Mouse (Mus musculus) liver, embryonic 15.5 days (tissue): ENCODE data around the gene Gm36176. TPM values are rescaled to one million over a fixed set of nuclear protein-coding genes. Genes with fewer than 3 reads are reported as not detected.

Experiments used
- ATAC-seq: fragments of 200-750 bp; cut with Nextera tagmentation; 2 replicates; pipeline ENCODE4 v1.8.0; 2017; ENCODE audit warnings: moderate number of reproducible peaks, mild to moderate bottlenecking, moderate library complexity; ENCODE audit not compliant: insufficient read depth
- H3K27ac ChIP-seq: fragments of 300-500 bp; sonication (generic); replicated peaks from 2 replicates; pipeline ENCODE4 v1.5.1; 2015; ENCODE audit warnings: mild to moderate bottlenecking, inconsistent platforms
- H3K27me3 ChIP-seq: fragments of 300-500 bp; sonication (generic); 2 replicates; pipeline ENCODE4 v1.6.1; 2015; ENCODE audit warnings: mild to moderate bottlenecking, inconsistent platforms
- H3K36me3 ChIP-seq: fragments of 300-500 bp; sonication (generic); replicated peaks from 2 replicates; pipeline ENCODE4 v1.6.1; 2015; ENCODE audit warnings: moderate library complexity, mild to moderate bottlenecking, inconsistent platforms
- H3K4me1 ChIP-seq: fragments of 300-500 bp; sonication (generic); replicated peaks from 2 replicates; pipeline ENCODE4 v1.6.1; 2015; ENCODE audit warnings: inconsistent platforms
- H3K4me2 ChIP-seq: fragments of 300-500 bp; sonication (generic); 2 replicates; pipeline ENCODE4 v1.6.1; 2015; ENCODE audit warnings: moderate library complexity, mild to moderate bottlenecking, inconsistent platforms
- H3K4me3 ChIP-seq: fragments of 300-500 bp; sonication (generic); replicated peaks from 2 replicates; pipeline ENCODE4 v1.5.1; 2015; ENCODE audit warnings: mild to moderate bottlenecking, inconsistent platforms
- H3K9ac ChIP-seq: fragments of 300-500 bp; sonication (generic); 2 replicates; pipeline ENCODE4 v1.6.1; 2015; ENCODE audit warnings: moderate library complexity, mild to moderate bottlenecking, inconsistent platforms
- H3K9me3 ChIP-seq: fragments of 300-500 bp; sonication (generic); replicated peaks from 2 replicates; pipeline ENCODE4 v1.6.1; 2016; ENCODE audit warnings: inconsistent platforms
- WGBS: fragments of 180-500 bp; shearing (Covaris S2); methylation state at CpG from one replicate; pipeline ENCODE4 v1.1.7; 2015; ENCODE audit warnings: mixed read lengths; ENCODE audit not compliant: insufficient replicate concordance; 5-methylcytosine and 5-hydroxymethylcytosine counted together
- polyA plus RNA-seq: library from polyadenylated mRNA; unstranded; fragments of >200 nt; fragmentation: Nextera tagmentation; extraction: Ambion mirVana; gene quantifications from 2 replicates; pipeline ENCODE4 v1.2.1, GENCODE M21; 2015

The Gm36176 gene
- polyA plus RNA-seq, 1 experiment from 2014 or later, result not detected

- 73% methylated on average over 5 of the region's 5 CpGs for WGBS
These were observed 36.0 kb downstream of the Gm36176 start for GRCm38 (mm10) chr10:77882553-77882952.

GRCm38 (mm10) chr10:77886007-77886747, 39.6 kb downstream of the Gm36176 start:
- WGBS, result 44% methylated on average over 12 of the region's 12 CpGs
- Histone ChIP-seq H3K4me2 (no peak overlapping the region), H3K27ac (no peak overlapping the region), H3K4me3 (no peak overlapping the region), H3K4me1 (no peaks in the 10 kb centered on the region), H3K36me3 (no peaks in the 10 kb centered on the region), H3K9ac (no peak overlapping the region), H3K27me3 (no peaks in the 10 kb centered on the region), H3K9me3 (no peaks in the 10 kb centered on the region)
- no peak for ATAC-seq

More at GRCm38 (mm10) chr10:77882553-77882952, 36.0 kb downstream of the Gm36176 start:
- Histone ChIP-seq H3K27me3 (no peaks in the 10 kb centered on the region), H3K4me2 (no peak overlapping the region), H3K27ac (no peak overlapping the region), H3K4me1 (no peaks in the 10 kb centered on the region), H3K4me3 (no peak overlapping the region), H3K9ac (no peak overlapping the region), H3K9me3 (no peaks in the 10 kb centered on the region), H3K36me3 (no peaks in the 10 kb centered on the region)
- ATAC-seq, result no peak

- Histone ChIP-seq H3K36me3 (no peaks in the 10 kb centered on the region), H3K4me1 (no peaks in the 10 kb centered on the region), H3K27ac (no peak overlapping the region), H3K9me3 (no peaks in the 10 kb centered on the region), H3K9ac (no peak overlapping the region), H3K27me3 (no peaks in the 10 kb centered on the region), H3K4me3 (no peak overlapping the region), H3K4me2 (no peak overlapping the region)
- WGBS, result 67% methylated on average over 8 of the region's 8 CpGs
- ATAC-seq, result no peak
These were observed 44.5 kb downstream of the Gm36176 start for GRCm38 (mm10) chr10:77890987-77891565.

- no peaks in the 10 kb centered on the region; the same call in 1 of the 2 replicates for H3K4me1 ChIP-seq
- H3K27me3 ChIP-seq, result no peaks in the 10 kb centered on the region; the same call in 1 of the 2 replicates
- H3K36me3 ChIP-seq, result no peaks in the 10 kb centered on the region
- WGBS, result 60% methylated on average over 5 of the region's 5 CpGs
- ATAC-seq, result no peak
- no peak overlapping the region for H3K4me3 ChIP-seq
- no peak overlapping the region for H3K4me2 ChIP-seq
- no peak overlapping the region for H3K9ac ChIP-seq
- H3K27ac ChIP-seq, result no peak overlapping the region
- H3K9me3 ChIP-seq, result no peaks in the 10 kb centered on the region
These were observed 49.0 kb downstream of the Gm36176 start for GRCm38 (mm10) chr10:77895562-77895961.

Other genes starting within 250 kb of the Gm36176 start
- gene Sumo3, start 240.7 kb upstream of the Gm36176 start, polyA plus RNA-seq, result 91.2 and 93.4 TPM in 2 replicates
- 0.82 TPM in 1 of 2 replicates, not detected in the other for gene Gm49325, start 240.6 kb upstream of the Gm36176 start, polyA plus RNA-seq
- gene Ube2g2, start 224.5 kb upstream of the Gm36176 start, polyA plus RNA-seq, result 47.0 and 58.0 TPM in 2 replicates
- 0.06 TPM in 1 of 2 replicates, not detected in the other for gene Tspear, start 160.2 kb upstream of the Gm36176 start, polyA plus RNA-seq
- gene Gm19402, start 156.0 kb upstream of the Gm36176 start, polyA plus RNA-seq, result not detected in 2 replicates
- gene Gm9508, start 149.6 kb upstream of the Gm36176 start, polyA plus RNA-seq, result not detected in 2 replicates
- not detected in 2 replicates for gene Gm10272, start 140.2 kb upstream of the Gm36176 start, polyA plus RNA-seq
- not detected in 2 replicates for gene Gm10024, start 135.3 kb upstream of the Gm36176 start, polyA plus RNA-seq
- gene Gm10142, start 131.0 kb upstream of the Gm36176 start, polyA plus RNA-seq, result not detected in 2 replicates
- gene Krtap12-1, start 126.2 kb upstream of the Gm36176 start, polyA plus RNA-seq, result not detected in 2 replicates
- not detected in 2 replicates for gene Gm10100, start 120.3 kb upstream of the Gm36176 start, polyA plus RNA-seq
- gene Gm18596, start 104.2 kb upstream of the Gm36176 start, polyA plus RNA-seq, result not detected in 2 replicates
- gene Gm9736, start 95.4 kb upstream of the Gm36176 start, polyA plus RNA-seq, result not detected in 2 replicates
- gene Gm3233, start 87.1 kb upstream of the Gm36176 start, polyA plus RNA-seq, result not detected in 2 replicates
- not detected in 2 replicates for gene Gm3238, start 75.5 kb upstream of the Gm36176 start, polyA plus RNA-seq
- not detected in 2 replicates for gene Gm7138, start 69.9 kb upstream of the Gm36176 start, polyA plus RNA-seq
- not detected in 2 replicates for gene Gm3250, start 64.3 kb upstream of the Gm36176 start, polyA plus RNA-seq
- gene Gm7137, start 58.6 kb upstream of the Gm36176 start, polyA plus RNA-seq, result not detected in 2 replicates
- not detected in 2 replicates for gene Gm9639, start 51.7 kb upstream of the Gm36176 start, polyA plus RNA-seq
- gene Gm19668, start 47.7 kb upstream of the Gm36176 start, polyA plus RNA-seq, result not detected in 2 replicates
- gene Gm9507, start 35.0 kb upstream of the Gm36176 start, polyA plus RNA-seq, result not detected in 2 replicates
- gene Gm2696, start 32.1 kb upstream of the Gm36176 start, polyA plus RNA-seq, result not detected in 2 replicates
- not detected in 2 replicates for gene Krtap10-4, start 19.7 kb upstream of the Gm36176 start, polyA plus RNA-seq
- not detected in 2 replicates for gene Krtap10-10, start 10.9 kb upstream of the Gm36176 start, polyA plus RNA-seq
- not detected in 2 replicates for gene Gm10318, start 6.1 kb downstream of the Gm36176 start, polyA plus RNA-seq
- not detected in 2 replicates for gene Gm3285, start 15.2 kb downstream of the Gm36176 start, polyA plus RNA-seq
- gene Lrrc3, start 55.7 kb downstream of the Gm36176 start, polyA plus RNA-seq, result 13.7 and 16.3 TPM in 2 replicates
- gene Trpm2, start 123.8 kb downstream of the Gm36176 start, polyA plus RNA-seq, result 2.2 and 3.2 TPM in 2 replicates
- 4.4 and 4.7 TPM in 2 replicates for gene 1810043G02Rik, start 131.7 kb downstream of the Gm36176 start, polyA plus RNA-seq
- 80.6 and 85.9 TPM in 2 replicates for gene Pfkl, start 163.3 kb downstream of the Gm36176 start, polyA plus RNA-seq
- gene Dnmt3l, start 195.1 kb downstream of the Gm36176 start, polyA plus RNA-seq, result not detected in 2 replicates
- gene Aire, start 196.8 kb downstream of the Gm36176 start, polyA plus RNA-seq, result not detected in 2 replicates
- gene Icosl, start 222.5 kb downstream of the Gm36176 start, polyA plus RNA-seq, result 2.2 TPM in 2 replicates